ENCODE assay signal across 20 mouse cellular contexts in the genomic region with DNA sequence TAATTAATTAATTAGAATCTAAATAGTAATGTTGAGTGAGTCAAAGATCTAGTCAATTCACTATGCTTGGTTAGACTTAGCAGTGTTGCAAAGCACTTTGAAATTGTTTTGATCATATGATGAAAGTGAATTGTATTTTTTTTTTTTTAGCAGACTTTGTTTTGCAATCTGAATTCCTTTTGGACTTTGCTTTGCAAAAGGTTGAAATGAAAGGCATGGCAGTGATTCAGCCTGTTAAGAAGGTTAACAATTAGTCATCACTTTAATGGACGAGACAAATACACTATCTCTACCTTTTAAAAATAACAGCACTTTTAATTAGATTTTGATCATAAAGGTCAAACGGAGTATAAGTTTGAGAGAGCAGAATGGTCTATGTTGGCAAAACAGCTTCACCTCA.
"Had no signal": no experiment of that assay in that cellular context is flagged by ENCODE, and none has a peak within 500 bp of the region (broad histone marks: within the 10 kb centered on the region; RNA-seq: fewer than 3 reads in every experiment).

No protein-coding gene starts in this region.

- H3K9ac ChIP-seq: lung, embryonic 15.5 days; midbrain, embryonic 12.5 days; neural tube, embryonic 13.5 days; neural tube, embryonic 15.5 days had no signal

- H3K9me3 ChIP-seq: lung, embryonic 15.5 days; midbrain, embryonic 10.5 days; midbrain, embryonic 12.5 days; neural tube, embryonic 13.5 days; neural tube, embryonic 15.5 days had no signal

- H3K27ac ChIP-seq: lung, embryonic 15.5 days; midbrain, embryonic 10.5 days; midbrain, embryonic 12.5 days; neural tube, embryonic 13.5 days; neural tube, embryonic 15.5 days had no signal

- H3K4me1 ChIP-seq: lung, embryonic 15.5 days; midbrain, embryonic 10.5 days; midbrain, embryonic 12.5 days; neural tube, embryonic 13.5 days; neural tube, embryonic 15.5 days had no signal

- H3K4me3 ChIP-seq: lung, embryonic 15.5 days; midbrain, embryonic 10.5 days; midbrain, embryonic 12.5 days; myocyte; neural tube, embryonic 13.5 days; neural tube, embryonic 15.5 days had no signal

- DNase-seq: lung, adult 2 months; lung, postnatal 14 days; lung, postnatal 36 days; midbrain, embryonic 14.5 days; retina, postnatal 1 day; right cerebral cortex, adult 18-20 months; right cerebral cortex, postnatal 25 days; right cerebral cortex, postnatal 4 days; spleen, adult 18-20 months; thymus, adult 18-20 months; thymus, postnatal 14 days; thymus, postnatal 36 days had no signal

- ATAC-seq: lung, postnatal 0 days; midbrain, embryonic 16.5 days had no signal

- H3K27me3 ChIP-seq: lung, embryonic 15.5 days; midbrain, embryonic 12.5 days; neural tube, embryonic 13.5 days; neural tube, embryonic 15.5 days had no signal

- H3K4me2 ChIP-seq: lung, embryonic 15.5 days; midbrain, embryonic 12.5 days; neural tube, embryonic 13.5 days; neural tube, embryonic 15.5 days had no signal

- H3K36me3 ChIP-seq: lung, embryonic 15.5 days; midbrain, embryonic 10.5 days; midbrain, embryonic 12.5 days; neural tube, embryonic 13.5 days; neural tube, embryonic 15.5 days had no signal
